Mouse (Mus musculus): ENCODE data around the gene Pcsk6.

DNA sequence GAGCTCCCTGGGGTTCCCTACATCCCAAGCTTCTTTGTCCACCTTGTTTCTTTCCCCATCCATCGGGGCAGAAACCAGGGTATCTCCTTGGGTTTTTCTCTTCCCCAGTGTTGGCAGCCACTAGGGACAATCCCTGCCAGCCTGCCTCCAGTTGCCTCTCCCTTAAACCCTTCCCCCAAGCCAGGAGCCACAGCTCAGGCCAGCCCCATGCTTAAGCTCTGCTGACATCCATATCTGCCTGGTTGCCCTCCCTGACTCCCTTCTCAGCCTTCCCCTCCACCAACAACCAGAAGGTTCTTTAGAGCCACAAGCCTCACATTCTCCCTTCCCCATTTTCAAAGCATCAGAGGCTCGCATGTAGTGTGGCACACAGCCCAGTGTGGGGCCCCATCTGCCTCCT, 10.3 kb downstream of the Pcsk6 start:
- TF ChIP-seq CTCF (IDR thresholded peaks at IDR 0.05; ENCODE audit: control insufficient read depth, insufficient read depth, insufficient replicate concordance, low read depth, low read length): no peak
- TF ChIP-seq POLR2A (IDR thresholded peaks at IDR 0.05; ENCODE audit: control insufficient read depth, low read depth, low read length): no peak

All from testis, adult 2 months (tissue).